ENCODE assay signal across 8 mouse cellular contexts in the genomic region with DNA sequence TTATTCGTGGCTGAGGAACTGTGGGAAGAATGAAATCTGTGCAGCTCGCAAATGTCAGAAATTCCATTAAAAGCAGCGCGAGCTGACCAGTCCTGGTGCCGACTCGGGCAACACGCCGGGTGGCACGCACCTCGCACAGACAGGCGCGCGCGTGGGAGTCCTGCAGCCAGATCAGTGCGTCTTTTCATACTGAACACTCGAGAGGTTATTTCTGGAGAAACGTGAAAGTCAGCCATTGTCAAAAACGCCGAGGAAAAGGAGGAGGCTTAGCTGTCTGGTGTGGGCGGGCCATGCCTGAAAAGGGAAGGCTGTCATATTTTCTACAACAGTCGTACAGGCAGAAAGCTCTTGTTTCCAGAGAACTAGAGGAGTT. TPM values are rescaled to one million over a fixed set of nuclear protein-coding genes. Genes with fewer than 3 reads are reported as not detected.
DNase-seq lines count a peak whose midpoint lies in the region; ATAC-seq and TF ChIP-seq lines count a peak whose summit lies in the region.

No protein-coding gene starts in this region.

- H3K27ac ChIP-seq in heart, embryonic 11.5 days (ENCODE audit: low read depth, low read length): peak overlapping the region; percentile 100
- H3K27ac ChIP-seq in embryonic facial prominence, embryonic 14.5 days (replicated peaks; ENCODE audit: low read depth, low read length): peak overlapping the region; percentile 100
- H3K27ac ChIP-seq in intestine, embryonic 16.5 days (ENCODE audit: low read length): peak overlapping the region; percentile 93
- peak overlapping the region; percentile 93 for H3K27ac ChIP-seq in midbrain, postnatal 0 days (ENCODE audit: low read depth, low read length)

- no peak for TF ChIP-seq CTCF in C2C12 (IDR thresholded peaks at IDR 0.05; ENCODE audit: control insufficient read depth, insufficient read depth, insufficient read length)
- TF ChIP-seq CTCF in midbrain, postnatal 0 days (IDR thresholded peaks at IDR 0.05): no peak

- H3K9ac ChIP-seq in heart, embryonic 11.5 days (ENCODE audit: low read depth, low read length): peak overlapping the region; percentile 67
- peak overlapping the region; percentile 76 for H3K9ac ChIP-seq in embryonic facial prominence, embryonic 14.5 days (ENCODE audit: low read depth, low read length)
- peak overlapping the region; percentile 68 for H3K9ac ChIP-seq in intestine, embryonic 16.5 days (ENCODE audit: low read depth, low read length)
- H3K9ac ChIP-seq in midbrain, postnatal 0 days (replicated peaks; ENCODE audit: low read length, poor library complexity, severe bottlenecking): peak overlapping the region; percentile 61

- peak overlapping the region; percentile 41 for H3K4me3 ChIP-seq in heart, embryonic 11.5 days (ENCODE audit: low read depth, low read length)
- H3K4me3 ChIP-seq in C2C12 (ENCODE audit: insufficient read depth, poor library complexity, severe bottlenecking): no peak overlapping the region
- H3K4me3 ChIP-seq in embryonic facial prominence, embryonic 14.5 days (ENCODE audit: low read depth, low read length): peak overlapping the region; percentile 86
- H3K4me3 ChIP-seq in intestine, embryonic 16.5 days (ENCODE audit: low read length): peak overlapping the region; percentile 95
- H3K4me3 ChIP-seq in midbrain, postnatal 0 days (ENCODE audit: low read depth, low read length): peak overlapping the region; percentile 90

- peak overlapping the region; percentile 96 for H3K4me2 ChIP-seq in heart, embryonic 11.5 days
- peak overlapping the region; percentile 89 for H3K4me2 ChIP-seq in embryonic facial prominence, embryonic 14.5 days (ENCODE audit: low read depth, low read length)
- H3K4me2 ChIP-seq in intestine, embryonic 16.5 days (ENCODE audit: low read depth, low read length): peak overlapping the region; percentile 94
- H3K4me2 ChIP-seq in midbrain, postnatal 0 days (ENCODE audit: low read depth, low read length, poor library complexity, severe bottlenecking): peak overlapping the region; percentile 67

- 4% methylated on average over 21 of the region's 21 CpGs for WGBS in heart, embryonic 11.5 days (ENCODE audit: insufficient replicate concordance)
- WGBS in embryonic facial prominence, embryonic 14.5 days: under 1% methylated on average over 21 of the region's 21 CpGs
- 2% methylated on average over 21 of the region's 21 CpGs for WGBS in intestine, embryonic 16.5 days
- 2% methylated on average over 21 of the region's 21 CpGs for WGBS in midbrain, postnatal 0 days

- H3K9me3 ChIP-seq in heart, embryonic 11.5 days (replicated peaks; ENCODE audit: control insufficient read depth, low read length): no peaks in the 10 kb centered on the region
- H3K9me3 ChIP-seq in embryonic facial prominence, embryonic 14.5 days (ENCODE audit: control insufficient read depth, low read length): no peaks in the 10 kb centered on the region
- no peaks in the 10 kb centered on the region for H3K9me3 ChIP-seq in intestine, embryonic 16.5 days (ENCODE audit: control insufficient read depth, low read length)
- H3K9me3 ChIP-seq in midbrain, postnatal 0 days (ENCODE audit: low read length): no peaks in the 10 kb centered on the region

- peaks cover 37% of the 10 kb centered on the region for H3K79me3 ChIP-seq in C2C12 (ENCODE audit: low read depth)

- H3K27me3 ChIP-seq in heart, embryonic 11.5 days (ENCODE audit: control insufficient read depth, insufficient read depth, low read length): no peaks in the 10 kb centered on the region
- H3K27me3 ChIP-seq in C2C12 (ENCODE audit: control insufficient read depth, insufficient read depth, insufficient read length): no peaks in the 10 kb centered on the region
- H3K27me3 ChIP-seq in embryonic facial prominence, embryonic 14.5 days (replicated peaks; ENCODE audit: control insufficient read depth, insufficient read depth, low read length): no peaks in the 10 kb centered on the region
- no peaks in the 10 kb centered on the region for H3K27me3 ChIP-seq in intestine, embryonic 16.5 days (replicated peaks; ENCODE audit: control insufficient read depth, insufficient read depth, low read length)
- no peaks in the 10 kb centered on the region for H3K27me3 ChIP-seq in midbrain, postnatal 0 days (ENCODE audit: insufficient read depth, low read length)

- no peak for DNase-seq in heart, adult 9 months (ENCODE audit: low spot score in 2 of 2)
- peak; percentile 55 for DNase-seq in embryonic facial prominence, embryonic 14.5 days (ENCODE audit: low spot score)
- no peak for DNase-seq in midbrain, postnatal 0 days (ENCODE audit: low spot score)
- DNase-seq in urinary bladder, postnatal 14 days (ENCODE audit: low spot score): no peak
- DNase-seq in Muller cell, postnatal 12 days (ENCODE audit: inconsistent ontology term): no peak

- ATAC-seq in heart, embryonic 11.5 days (replicated peaks; ENCODE audit: insufficient number of reproducible peaks, low FRiP score, low TSS enrichment): peak; percentile 1
- ATAC-seq in embryonic facial prominence, embryonic 14.5 days (ENCODE audit: low read depth): peak; percentile 5; the same call in 1 of the 2 replicates
- peak; percentile 21 for ATAC-seq in intestine, embryonic 16.5 days
- ATAC-seq in midbrain, postnatal 0 days (ENCODE audit: low FRiP score): peak; percentile 15; the same call in 1 of the 2 replicates

- peaks cover 39% of the 10 kb centered on the region for H3K79me2 ChIP-seq in C2C12 (ENCODE audit: control insufficient read depth, insufficient read depth)

- H3K36me3 ChIP-seq in heart, embryonic 11.5 days (ENCODE audit: control insufficient read depth, insufficient read depth, low read length): no peaks in the 10 kb centered on the region
- no peaks in the 10 kb centered on the region for H3K36me3 ChIP-seq in C2C12 (ENCODE audit: control insufficient read depth, insufficient read depth)
- no peaks in the 10 kb centered on the region for H3K36me3 ChIP-seq in embryonic facial prominence, embryonic 14.5 days (ENCODE audit: control insufficient read depth, insufficient read depth, low read length)
- H3K36me3 ChIP-seq in intestine, embryonic 16.5 days (ENCODE audit: control insufficient read depth, insufficient read depth, low read length): no peaks in the 10 kb centered on the region
- no peaks in the 10 kb centered on the region for H3K36me3 ChIP-seq in midbrain, postnatal 0 days (ENCODE audit: insufficient read depth, low read length)

- H3K4me1 ChIP-seq in heart, embryonic 11.5 days (ENCODE audit: control insufficient read depth, insufficient read depth, low read length): peaks cover 17% of the 10 kb centered on the region
- peaks cover 15% of the 10 kb centered on the region; the same call in 1 of the 2 replicates for H3K4me1 ChIP-seq in embryonic facial prominence, embryonic 14.5 days (ENCODE audit: control insufficient read depth, insufficient read depth, low read length)
- peaks cover 25% of the 10 kb centered on the region for H3K4me1 ChIP-seq in intestine, embryonic 16.5 days (ENCODE audit: control insufficient read depth, insufficient read depth, low read length)
- peaks cover 15% of the 10 kb centered on the region for H3K4me1 ChIP-seq in midbrain, postnatal 0 days (ENCODE audit: insufficient read depth, low read length)

- peak overlapping the region; percentile 67 for H3ac ChIP-seq in C2C12 (ENCODE audit: control insufficient read depth, insufficient read length, low read depth)

TF ChIP-seq in C2C12, 6 proteins besides CTCF, POLR2A, EP300 and RAD21:
- TF ChIP-seq USF1 (IDR thresholded peaks at IDR 0.05; ENCODE audit: low read depth): no peak

RNA-seq across cellular contexts. Expression of a gene that starts 0.7 kb away (rescaled TPM):
- polyA plus RNA-seq in heart, embryonic 11.5 days (2014; fragmentation: Nextera tagmentation; extraction: Ambion mirVana): 242 and 245 TPM in 2 replicates
- 47.8 TPM for polyA plus RNA-seq in C2C12 (2012; fragmentation: generic; extraction: Trizol)
- 198 and 207 TPM in 2 replicates for polyA plus RNA-seq in embryonic facial prominence, embryonic 14.5 days (2014; fragmentation: Nextera tagmentation; extraction: Ambion mirVana)
- polyA plus RNA-seq in intestine, embryonic 16.5 days (2015; fragmentation: Nextera tagmentation; extraction: Ambion mirVana): 188 and 199 TPM in 2 replicates
- 96.0 and 102 TPM in 2 replicates for total RNA-seq in midbrain, postnatal 0 days (2014; rRNA removed)
- polyA plus RNA-seq in midbrain, postnatal 0 days (2015; fragmentation: Nextera tagmentation; extraction: Ambion mirVana): 287 and 291 TPM in 2 replicates
